Mouse (Mus musculus) forebrain, embryonic 11.5 days (tissue): ENCODE results near the gene Tex14. TPM values are rescaled to one million over a fixed set of nuclear protein-coding genes. Genes with fewer than 3 reads are reported as not detected.

Experiments used
- ATAC-seq: fragments of 200-750 bp; cut with Nextera tagmentation; replicated peaks from 2 replicates; pipeline ENCODE4 v1.8.0; 2017; ENCODE audit warnings: moderate TSS enrichment; ENCODE audit not compliant: low FRiP score
- DNase-seq: peaks from one replicate; pipeline ENCODE4 v3.0.0-alpha.2; 2017; ENCODE audit warnings: low spot score
- H3K27ac ChIP-seq: fragments of 300-500 bp; sonication (generic); 2 replicates; pipeline ENCODE4 v1.5.1; 2014; ENCODE audit warnings: low read depth, low read length
- H3K27me3 ChIP-seq: fragments of 300-500 bp; sonication (generic); 2 replicates; pipeline ENCODE4 v1.6.1; 2014; ENCODE audit warnings: mild to moderate bottlenecking, low read length, mixed read lengths; ENCODE audit not compliant: control insufficient read depth, insufficient read depth
- H3K36me3 ChIP-seq: fragments of 300-500 bp; sonication (generic); 2 replicates; pipeline ENCODE4 v1.6.1; 2014; ENCODE audit warnings: mild to moderate bottlenecking, low read length, moderate library complexity, mixed read lengths; ENCODE audit not compliant: control insufficient read depth, insufficient read depth
- H3K4me1 ChIP-seq: fragments of 300-500 bp; sonication (generic); replicated peaks from 2 replicates; pipeline ENCODE4 v1.6.1; 2014; ENCODE audit warnings: low read length, mixed read lengths; ENCODE audit not compliant: control insufficient read depth, insufficient read depth
- H3K4me2 ChIP-seq: fragments of 300-500 bp; sonication (generic); 2 replicates; pipeline ENCODE4 v1.6.1; 2014; ENCODE audit warnings: low read depth, mild to moderate bottlenecking, low read length, moderate library complexity, mixed read lengths; ENCODE audit not compliant: severe bottlenecking
- H3K4me3 ChIP-seq: fragments of 300-500 bp; sonication (generic); 2 replicates; pipeline ENCODE4 v1.5.1; 2014; ENCODE audit warnings: low read depth, low read length
- H3K9ac ChIP-seq: fragments of 300-500 bp; sonication (generic); 2 replicates; pipeline ENCODE4 v1.6.1; 2014; ENCODE audit warnings: low read length
- H3K9me3 ChIP-seq: fragments of 300-500 bp; sonication (generic); 2 replicates; pipeline ENCODE4 v1.6.1; 2016; ENCODE audit warnings: low read length, mixed read lengths; ENCODE audit not compliant: control insufficient read depth
- WGBS: fragments of 180-500 bp; shearing (Covaris S2); extraction: QIAGEN DNeasy Blood & Tissue Kit; methylation state at CpG from one replicate; pipeline ENCODE4 v1.1.7; 2014; 5-methylcytosine and 5-hydroxymethylcytosine counted together
- polyA plus RNA-seq: library from polyadenylated mRNA; unstranded; fragments of >200 nt; fragmentation: Nextera tagmentation; extraction: Ambion mirVana; gene quantifications from 2 replicates; pipeline ENCODE4 v1.2.1, GENCODE M21; 2014

Tex14 gene
- polyA plus RNA-seq, 1 experiment from 2014 or later = 0.33 TPM

DNA sequence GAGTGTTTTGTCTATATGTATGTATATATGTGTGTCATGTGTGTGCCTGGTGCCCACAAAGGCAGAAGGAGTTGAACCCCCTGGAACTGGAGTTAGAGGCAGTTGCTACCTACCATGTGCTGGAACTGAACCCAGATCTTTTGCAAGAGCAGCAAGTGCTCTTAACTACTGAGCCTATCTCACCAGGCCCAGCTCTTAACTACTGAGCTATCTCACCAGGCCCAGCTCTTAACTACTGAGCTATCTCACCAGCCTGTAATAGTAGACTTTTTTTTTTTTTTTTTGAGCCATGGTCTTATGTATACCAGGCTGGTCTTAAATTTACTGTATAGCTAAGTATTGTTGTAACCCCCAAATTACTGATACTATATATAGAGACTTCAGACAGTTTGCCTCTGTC, 102.2 kb downstream of the Tex14 start:
- Histone ChIP-seq H3K9me3 (no peaks in the 10 kb centered on the region), H3K4me3 (no peak overlapping the region), H3K27ac (no peak overlapping the region), H3K9ac (no peak overlapping the region), H3K27me3 (no peaks in the 10 kb centered on the region), H3K4me2 (no peak overlapping the region), H3K36me3 (no peaks in the 10 kb centered on the region), H3K4me1 (no peaks in the 10 kb centered on the region)
- DNase-seq (no peak), ATAC-seq (no peak)

- no peak overlapping the region for H3K4me3 ChIP-seq
- DNase-seq (no peak), ATAC-seq (no peak)
- no peak overlapping the region for H3K4me2 ChIP-seq
- no peak overlapping the region for H3K9ac ChIP-seq
- no peaks in the 10 kb centered on the region for H3K9me3 ChIP-seq
- H3K36me3 ChIP-seq = no peaks in the 10 kb centered on the region
- no peaks in the 10 kb centered on the region; the same call in 1 of the 2 replicates for H3K4me1 ChIP-seq
- no peaks in the 10 kb centered on the region for H3K27me3 ChIP-seq
- WGBS = 20% methylated on average over 2 of the region's 2 CpGs
- no peak overlapping the region for H3K27ac ChIP-seq
These were observed 114.4 kb downstream of the Tex14 start for GRCm38 (mm10) chr11:87519260-87519659.

GRCm38 (mm10) chr11:87523466-87523865, 118.6 kb downstream of the Tex14 start:
- H3K4me3 ChIP-seq = no peak overlapping the region
- no peak for ATAC-seq
- WGBS = 57% methylated on average over 5 of the region's 5 CpGs
- H3K27me3 ChIP-seq = no peaks in the 10 kb centered on the region
- H3K9me3 ChIP-seq = no peaks in the 10 kb centered on the region
- no peak overlapping the region for H3K27ac ChIP-seq
- no peak overlapping the region for H3K9ac ChIP-seq
- H3K4me2 ChIP-seq = no peak overlapping the region
- no peaks in the 10 kb centered on the region; the same call in 1 of the 2 replicates for H3K4me1 ChIP-seq
- no peaks in the 10 kb centered on the region for H3K36me3 ChIP-seq
- no peak for DNase-seq

- Histone ChIP-seq H3K4me2 (no peak overlapping the region), H3K4me1 (no peaks in the 10 kb centered on the region; the same call in 1 of the 2 replicates), H3K9ac (no peak overlapping the region), H3K27ac (no peak overlapping the region), H3K4me3 (no peak overlapping the region), H3K36me3 (no peaks in the 10 kb centered on the region), H3K9me3 (no peaks in the 10 kb centered on the region), H3K27me3 (no peaks in the 10 kb centered on the region)
- ATAC-seq (no peak), DNase-seq (no peak)
These were observed 119.1 kb downstream of the Tex14 start for GRCm38 (mm10) chr11:87523967-87524366.

GRCm38 (mm10) chr11:87524780-87525179, 119.9 kb downstream of the Tex14 start:
- Histone ChIP-seq H3K27ac (no peak overlapping the region), H3K9me3 (no peaks in the 10 kb centered on the region), H3K4me2 (no peak overlapping the region), H3K27me3 (no peaks in the 10 kb centered on the region), H3K4me1 (no peaks in the 10 kb centered on the region; the same call in 1 of the 2 replicates), H3K4me3 (no peak overlapping the region), H3K36me3 (no peaks in the 10 kb centered on the region), H3K9ac (no peak overlapping the region)
- DNase-seq (no peak), ATAC-seq (no peak)

DNA sequence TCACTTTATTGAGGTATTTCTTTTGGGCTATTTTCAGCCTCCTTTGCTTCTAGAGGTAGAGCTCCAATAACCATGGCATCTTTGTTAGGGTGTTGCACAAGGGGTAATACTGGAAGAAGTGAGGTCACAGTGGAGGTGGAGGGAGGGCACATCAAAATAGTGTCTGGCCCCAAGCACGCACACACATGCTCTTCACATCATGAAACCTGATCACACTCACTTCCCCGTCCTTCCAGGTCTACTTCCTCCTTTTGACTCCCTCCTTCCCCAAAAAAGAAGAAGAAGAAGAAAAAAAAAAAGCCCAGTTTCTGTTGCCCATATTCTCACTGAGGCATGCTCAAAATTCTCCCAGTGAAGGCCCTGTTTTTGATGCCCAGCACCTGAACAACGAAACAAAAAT, 122.5 kb downstream of the Tex14 start:
- Histone ChIP-seq H3K4me1 (no peaks in the 10 kb centered on the region; the same call in 1 of the 2 replicates), H3K27me3 (no peaks in the 10 kb centered on the region), H3K4me3 (no peak overlapping the region), H3K4me2 (no peak overlapping the region), H3K9me3 (no peaks in the 10 kb centered on the region), H3K9ac (no peak overlapping the region), H3K36me3 (no peaks in the 10 kb centered on the region), H3K27ac (no peak overlapping the region)
- DNase-seq (no peak), ATAC-seq (no peak)
- 76% methylated on average over 3 of the region's 3 CpGs for WGBS

DNA sequence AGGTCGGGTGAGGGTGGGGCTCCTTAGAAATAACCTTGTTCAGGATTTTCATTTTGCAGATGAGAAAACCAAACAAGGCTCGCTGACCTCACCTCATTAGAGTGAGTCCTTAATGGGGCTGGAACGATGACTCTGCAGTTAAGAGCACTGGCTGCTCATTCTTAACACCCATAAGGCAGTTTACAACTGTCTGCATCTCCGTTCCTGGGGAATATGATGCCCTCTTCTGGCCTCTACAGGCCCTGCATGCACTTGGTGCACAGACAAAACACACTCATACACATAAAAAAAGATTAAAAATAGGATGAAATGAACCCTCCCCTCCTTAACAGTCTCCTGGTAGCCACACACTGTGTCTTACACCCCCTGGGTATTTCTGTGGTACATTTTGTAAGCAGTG, 123.1 kb downstream of the Tex14 start:
- DNase-seq = no peak
- no peak overlapping the region for H3K9ac ChIP-seq
- 65% methylated on average over 4 of the region's 4 CpGs for WGBS
- H3K27me3 ChIP-seq = no peaks in the 10 kb centered on the region
- no peaks in the 10 kb centered on the region; the same call in 1 of the 2 replicates for H3K4me1 ChIP-seq
- H3K27ac ChIP-seq = no peak overlapping the region
- H3K9me3 ChIP-seq = no peaks in the 10 kb centered on the region
- no peak overlapping the region for H3K4me2 ChIP-seq
- H3K4me3 ChIP-seq = no peak overlapping the region
- no peak for ATAC-seq
- H3K36me3 ChIP-seq = no peaks in the 10 kb centered on the region

DNA sequence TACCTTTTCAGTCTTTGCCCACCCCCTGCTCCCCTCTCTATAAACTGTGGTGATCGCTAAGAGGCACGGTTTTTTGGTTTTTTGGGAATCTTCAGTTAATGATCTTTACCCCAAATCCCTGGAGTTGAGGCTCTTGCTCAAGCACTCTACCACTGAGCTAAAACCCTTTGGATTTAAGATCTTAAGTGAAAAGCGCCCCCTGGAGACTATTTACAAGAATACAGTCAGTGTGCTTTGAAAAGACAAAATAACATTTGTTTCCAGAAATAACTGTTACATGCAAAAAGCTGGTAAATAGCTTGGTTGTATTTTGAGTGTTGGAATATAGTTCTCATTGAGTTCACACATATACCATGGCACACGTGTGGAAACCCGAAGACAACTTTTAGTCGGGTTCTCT, 126.8 kb downstream of the Tex14 start:
- no peak for DNase-seq

DNA sequence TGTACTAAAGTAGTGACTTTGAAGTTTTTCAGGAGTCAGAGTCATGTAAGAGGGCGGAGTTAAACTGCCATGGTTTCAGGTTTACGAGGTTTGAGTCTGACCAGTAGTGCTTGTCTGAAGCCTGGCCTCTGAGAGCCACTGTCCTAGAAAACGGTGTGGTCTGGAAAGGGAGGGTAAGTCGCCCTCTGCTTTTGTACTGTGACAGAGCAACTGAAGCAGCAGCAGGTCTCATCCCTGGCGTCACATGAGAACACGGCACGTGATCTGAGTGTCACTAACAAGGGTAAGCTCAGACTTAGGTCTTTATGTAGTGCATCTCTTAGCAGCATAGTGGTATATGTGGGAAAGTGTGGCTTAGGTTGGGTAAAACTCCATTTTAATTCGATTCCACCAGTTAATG, 137.4 kb downstream of the Tex14 start:
- WGBS = 44% methylated on average over 8 of the region's 8 CpGs
- ATAC-seq (no peak), DNase-seq (no peak)
- Histone ChIP-seq H3K9ac (no peak overlapping the region), H3K4me2 (no peak overlapping the region), H3K9me3 (no peaks in the 10 kb centered on the region), H3K27ac (no peak overlapping the region), H3K4me1 (no peaks in the 10 kb centered on the region), H3K36me3 (no peaks in the 10 kb centered on the region), H3K27me3 (no peaks in the 10 kb centered on the region), H3K4me3 (no peak overlapping the region)

More for the DNA sequence above, 126.8 kb downstream of the Tex14 start:
- H3K9ac ChIP-seq = no peak overlapping the region
- 53% methylated on average over 6 of the region's 6 CpGs for WGBS
- no peaks in the 10 kb centered on the region for H3K9me3 ChIP-seq
- no peak overlapping the region for H3K27ac ChIP-seq
- H3K4me2 ChIP-seq = no peak overlapping the region
- H3K36me3 ChIP-seq = no peaks in the 10 kb centered on the region
- no peaks in the 10 kb centered on the region for H3K4me1 ChIP-seq
- ATAC-seq = no peak
- no peak overlapping the region for H3K4me3 ChIP-seq
- no peaks in the 10 kb centered on the region for H3K27me3 ChIP-seq
